Mouse (Mus musculus) CD8-positive naive resting alpha-beta T cell, adult 57 days (primary cell): Measurements from ENCODE around the gene Sgpp1. TPM values are rescaled to one million over a fixed set of nuclear protein-coding genes. Genes with fewer than 3 reads are reported as not detected.

Source experiments
- total RNA-seq: library from RNA; stranded (reverse); gene quantifications from one replicate; pipeline ENCODE4 v1.2.4, GENCODE M21; 2023

Sgpp1 gene
- 38.7 TPM for total RNA-seq

DNA sequence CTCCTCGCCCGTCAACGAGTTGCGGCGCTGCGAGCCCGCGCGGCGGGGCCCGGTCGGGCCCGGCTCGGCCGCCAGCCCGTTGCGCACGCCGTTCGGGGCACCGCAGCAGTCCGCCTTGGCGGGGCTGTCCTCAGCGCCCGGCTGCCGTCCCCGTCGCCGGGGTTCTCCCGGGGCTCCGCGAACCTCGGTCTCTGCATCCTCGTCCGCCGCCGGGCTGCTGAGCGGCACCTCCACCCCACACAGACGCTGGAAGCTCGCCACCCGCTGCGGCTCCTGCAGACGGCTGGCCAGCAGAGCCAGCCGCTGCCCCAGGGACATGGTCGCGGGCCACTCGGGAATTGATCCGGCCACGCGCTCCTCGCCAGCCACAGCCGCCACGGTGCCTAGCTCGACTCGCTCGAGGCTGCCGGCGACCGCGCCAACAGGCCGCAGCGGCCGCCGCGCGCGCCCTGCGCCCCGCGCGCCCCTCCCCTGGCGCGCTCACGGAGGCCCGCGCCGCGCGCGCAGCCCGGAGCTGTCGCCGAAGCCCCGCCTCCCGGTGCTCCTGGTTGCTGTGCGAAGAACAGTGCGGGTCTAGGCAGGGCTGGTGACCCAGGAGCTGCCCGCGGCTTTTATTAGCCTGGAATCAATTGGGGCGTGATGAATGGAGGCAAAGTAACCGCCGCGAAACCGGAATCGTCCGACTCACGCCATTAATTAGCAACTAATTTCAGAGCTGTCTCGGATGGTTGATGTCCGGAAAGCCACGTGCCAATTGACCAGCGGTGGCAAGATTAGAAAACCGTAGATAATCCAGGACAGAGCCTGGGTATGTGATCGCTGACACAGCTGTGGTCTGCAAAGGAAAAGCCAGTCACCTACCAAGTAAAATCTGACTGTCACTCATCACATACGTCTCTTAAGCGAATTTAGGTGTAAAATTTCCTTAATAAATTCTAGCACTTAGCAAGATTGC lies at the start of gene Sgpp1:
Gene Sgpp1, minus strand, starts transcription at position 484 of the 955 bp plus-strand sequence.

DNA sequence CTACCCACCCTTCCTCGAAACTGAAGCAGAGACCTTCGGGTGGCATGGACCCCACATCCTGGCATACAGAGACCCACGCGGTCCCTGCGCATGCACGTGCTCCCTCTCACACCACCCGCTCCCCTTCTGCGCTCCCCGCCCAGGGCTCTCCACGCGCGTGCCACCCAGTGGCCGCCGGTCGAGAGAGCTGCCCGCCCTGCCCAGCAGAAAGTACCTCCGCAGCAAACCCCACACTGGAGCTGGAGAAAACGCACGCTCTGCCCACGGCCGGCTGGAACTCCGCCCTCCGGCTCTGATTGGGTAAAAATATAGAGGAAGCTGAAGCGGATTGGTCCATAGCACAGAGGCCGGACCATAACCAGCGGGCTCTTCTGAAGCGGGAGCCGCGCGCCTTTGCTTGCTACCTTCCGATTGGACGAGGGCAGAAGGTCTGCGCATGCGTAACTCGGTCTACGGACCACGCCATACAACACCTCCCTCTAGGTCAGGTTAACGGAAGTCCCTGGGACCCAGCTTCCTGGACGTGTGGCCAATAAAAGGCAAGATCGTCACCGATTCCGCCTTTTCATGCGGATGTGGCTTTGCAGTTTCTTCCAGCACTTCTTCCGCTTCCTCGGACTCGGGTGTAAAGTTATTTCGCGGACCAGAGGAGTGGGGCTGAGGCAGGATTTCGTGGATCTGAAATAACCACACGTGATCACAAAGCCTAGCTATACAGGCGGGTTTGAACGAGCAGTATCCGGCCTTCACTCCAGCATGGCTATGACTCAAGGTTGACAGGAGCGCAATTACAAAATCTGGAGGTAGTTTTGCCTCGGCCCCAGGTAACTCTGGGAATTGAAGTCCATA lies 66.0 kb downstream of the Sgpp1 start, which contains the start of gene Wdr89:
Gene Wdr89, minus strand, starts transcription at position 280 of the 849 bp plus-strand sequence.

Other genes starting within 250 kb of the Sgpp1 start
- 65.2 TPM for gene Ppp2r5e, start 139.5 kb downstream of the Sgpp1 start, total RNA-seq
- 10.7 TPM for gene Wdr89, start 66.2 kb downstream of the Sgpp1 start, total RNA-seq
- 21.5 TPM for gene Syne2, start 82.4 kb upstream of the Sgpp1 start, total RNA-seq